Mouse (Mus musculus): ENCODE measurements around the gene Asrgl1. TPM values are rescaled to one million over a fixed set of nuclear protein-coding genes. Genes with fewer than 3 reads are reported as not detected.

Asrgl1 gene
- polyA plus RNA-seq, 1 experiment from 2014 or later: 10.7 TPM

GRCm38 (mm10) chr19:9108536-9108935, 26.9 kb downstream of the Asrgl1 start:
- Histone ChIP-seq H3K9me3 (ENCODE audit: control insufficient read depth, low read length) (no peaks in the 10 kb centered on the region), H3K27ac (ENCODE audit: low read depth) (no peak overlapping the region), H3K4me3 (ENCODE audit: low read depth, low read length) (no peak overlapping the region), H3K9ac (ENCODE audit: low read length) (no peak overlapping the region), H3K36me3 (ENCODE audit: control insufficient read depth, insufficient read depth, low read length) (peaks cover 8% of the 10 kb centered on the region), H3K4me2 (ENCODE audit: low read length) (no peak overlapping the region), H3K4me1 (replicated peaks; ENCODE audit: control insufficient read depth, insufficient read depth, low read length) (peaks cover 20% of the 10 kb centered on the region), H3K27me3 (replicated peaks; ENCODE audit: control insufficient read depth, insufficient read depth, low read length) (no peaks in the 10 kb centered on the region)
- ATAC-seq (replicated peaks; ENCODE audit: low FRiP score, low TSS enrichment, low read depth) (no peak), DNase-seq (ENCODE audit: low spot score) (no peak)
- 89% methylated on average over 1 of the region's 1 CpGs for WGBS

GRCm38 (mm10) chr19:9107379-9107755, 28.1 kb downstream of the Asrgl1 start:
- no peak overlapping the region for H3K9ac ChIP-seq (ENCODE audit: low read length)
- 0 out of 2 replicates have a peak overlapping the region, but pooled peaks have one; percentile 14 for H3K4me2 ChIP-seq (ENCODE audit: low read length)
- H3K27me3 ChIP-seq (replicated peaks; ENCODE audit: control insufficient read depth, insufficient read depth, low read length): no peaks in the 10 kb centered on the region
- DNase-seq (ENCODE audit: low spot score) (peak; percentile 54), ATAC-seq (replicated peaks; ENCODE audit: low FRiP score, low TSS enrichment, low read depth) (peak; percentile 42)
- WGBS: 50% methylated on average over 1 of the region's 1 CpGs
- no peak overlapping the region for H3K4me3 ChIP-seq (ENCODE audit: low read depth, low read length)
- H3K4me1 ChIP-seq (replicated peaks; ENCODE audit: control insufficient read depth, insufficient read depth, low read length): peaks cover 20% of the 10 kb centered on the region
- 0 out of 2 replicates have a peak, but pooled peaks cover 2% of the 10 kb centered on the region for H3K36me3 ChIP-seq (ENCODE audit: control insufficient read depth, insufficient read depth, low read length)
- no peaks in the 10 kb centered on the region for H3K9me3 ChIP-seq (ENCODE audit: control insufficient read depth, low read length)
- H3K27ac ChIP-seq (ENCODE audit: low read depth): peak overlapping the region; percentile 62

GRCm38 (mm10) chr19:9106751-9107378, 28.6 kb downstream of the Asrgl1 start:
- Histone ChIP-seq H3K9me3 (ENCODE audit: control insufficient read depth, low read length) (no peaks in the 10 kb centered on the region), H3K27ac (ENCODE audit: low read depth) (peak overlapping the region; percentile 62), H3K4me1 (replicated peaks; ENCODE audit: control insufficient read depth, insufficient read depth, low read length) (peaks cover 20% of the 10 kb centered on the region), H3K36me3 (ENCODE audit: control insufficient read depth, insufficient read depth, low read length) (no peaks in the 10 kb centered on the region), H3K4me3 (ENCODE audit: low read depth, low read length) (no peak overlapping the region), H3K9ac (ENCODE audit: low read length) (no peak overlapping the region), H3K27me3 (replicated peaks; ENCODE audit: control insufficient read depth, insufficient read depth, low read length) (no peaks in the 10 kb centered on the region), H3K4me2 (ENCODE audit: low read length) (0 out of 2 replicates have a peak overlapping the region, but pooled peaks have one; percentile 14)
- ATAC-seq (replicated peaks; ENCODE audit: low FRiP score, low TSS enrichment, low read depth) (peak; percentile 88), DNase-seq (ENCODE audit: low spot score) (peak; percentile 56)
- WGBS: 17% methylated on average over 4 of the region's 4 CpGs

- 32% methylated on average over 5 of the region's 5 CpGs for WGBS
- no peak overlapping the region for H3K4me3 ChIP-seq (ENCODE audit: low read depth, low read length)
- H3K9ac ChIP-seq (ENCODE audit: low read length): no peak overlapping the region
- peak; percentile 18; the same call in 1 of the 2 replicates for ATAC-seq (replicated peaks; ENCODE audit: low FRiP score, low TSS enrichment, low read depth)
- H3K4me2 ChIP-seq (ENCODE audit: low read length): no peak overlapping the region
- H3K27ac ChIP-seq (ENCODE audit: low read depth): peak overlapping the region; percentile 62; the same call in 1 of the 2 replicates
- H3K36me3 ChIP-seq (ENCODE audit: control insufficient read depth, insufficient read depth, low read length): no peaks in the 10 kb centered on the region
- DNase-seq (ENCODE audit: low spot score): no peak
- H3K4me1 ChIP-seq (replicated peaks; ENCODE audit: control insufficient read depth, insufficient read depth, low read length): peaks cover 20% of the 10 kb centered on the region
- H3K9me3 ChIP-seq (ENCODE audit: control insufficient read depth, low read length): no peaks in the 10 kb centered on the region
- no peaks in the 10 kb centered on the region for H3K27me3 ChIP-seq (replicated peaks; ENCODE audit: control insufficient read depth, insufficient read depth, low read length)
These were observed 29.3 kb downstream of the Asrgl1 start for GRCm38 (mm10) chr19:9106096-9106495.

- Histone ChIP-seq H3K9me3 (ENCODE audit: control insufficient read depth, low read length) (no peaks in the 10 kb centered on the region), H3K4me1 (replicated peaks; ENCODE audit: control insufficient read depth, insufficient read depth, low read length) (peaks cover 20% of the 10 kb centered on the region), H3K9ac (ENCODE audit: low read length) (no peak overlapping the region), H3K4me2 (ENCODE audit: low read length) (no peak overlapping the region), H3K27ac (ENCODE audit: low read depth) (0 out of 2 replicates have a peak overlapping the region, but pooled peaks have one; percentile 62), H3K36me3 (ENCODE audit: control insufficient read depth, insufficient read depth, low read length) (no peaks in the 10 kb centered on the region), H3K4me3 (ENCODE audit: low read depth, low read length) (no peak overlapping the region), H3K27me3 (replicated peaks; ENCODE audit: control insufficient read depth, insufficient read depth, low read length) (no peaks in the 10 kb centered on the region)
- no peak for ATAC-seq (replicated peaks; ENCODE audit: low FRiP score, low TSS enrichment, low read depth)
- DNase-seq (ENCODE audit: low spot score): no peak
- WGBS: 60% methylated on average over 3 of the region's 3 CpGs
These were observed 30.2 kb downstream of the Asrgl1 start for GRCm38 (mm10) chr19:9105101-9105685.

GRCm38 (mm10) chr19:9103986-9104385, 31.4 kb downstream of the Asrgl1 start:
- Histone ChIP-seq H3K27me3 (replicated peaks; ENCODE audit: control insufficient read depth, insufficient read depth, low read length) (no peaks in the 10 kb centered on the region), H3K4me2 (ENCODE audit: low read length) (no peak overlapping the region), H3K9me3 (ENCODE audit: control insufficient read depth, low read length) (no peaks in the 10 kb centered on the region), H3K4me1 (replicated peaks; ENCODE audit: control insufficient read depth, insufficient read depth, low read length) (peaks cover 20% of the 10 kb centered on the region), H3K36me3 (ENCODE audit: control insufficient read depth, insufficient read depth, low read length) (no peaks in the 10 kb centered on the region), H3K9ac (ENCODE audit: low read length) (no peak overlapping the region), H3K27ac (ENCODE audit: low read depth) (no peak overlapping the region), H3K4me3 (ENCODE audit: low read depth, low read length) (no peak overlapping the region)
- ATAC-seq (replicated peaks; ENCODE audit: low FRiP score, low TSS enrichment, low read depth) (no peak), DNase-seq (ENCODE audit: low spot score) (no peak)
- 82% methylated on average over 4 of the region's 4 CpGs for WGBS

GRCm38 (mm10) chr19:9101062-9101457, 34.4 kb downstream of the Asrgl1 start:
- H3K4me1 ChIP-seq (replicated peaks; ENCODE audit: control insufficient read depth, insufficient read depth, low read length): 0 out of 2 replicates have a peak, but pooled peaks cover 4% of the 10 kb centered on the region
- no peak overlapping the region for H3K4me2 ChIP-seq (ENCODE audit: low read length)
- H3K27me3 ChIP-seq (replicated peaks; ENCODE audit: control insufficient read depth, insufficient read depth, low read length): no peaks in the 10 kb centered on the region
- 65% methylated on average over 2 of the region's 2 CpGs for WGBS
- H3K36me3 ChIP-seq (ENCODE audit: control insufficient read depth, insufficient read depth, low read length): no peaks in the 10 kb centered on the region
- DNase-seq (ENCODE audit: low spot score): no peak
- no peak for ATAC-seq (replicated peaks; ENCODE audit: low FRiP score, low TSS enrichment, low read depth)
- no peak overlapping the region for H3K4me3 ChIP-seq (ENCODE audit: low read depth, low read length)
- no peak overlapping the region for H3K27ac ChIP-seq (ENCODE audit: low read depth)
- no peak overlapping the region for H3K9ac ChIP-seq (ENCODE audit: low read length)
- no peaks in the 10 kb centered on the region for H3K9me3 ChIP-seq (ENCODE audit: control insufficient read depth, low read length)

- 75% methylated on average over 17 of the region's 17 CpGs for WGBS
- Histone ChIP-seq H3K36me3 (ENCODE audit: control insufficient read depth, insufficient read depth, low read length) (no peaks in the 10 kb centered on the region), H3K4me1 (replicated peaks; ENCODE audit: control insufficient read depth, insufficient read depth, low read length) (0 out of 2 replicates have a peak, but pooled peaks cover 4% of the 10 kb centered on the region), H3K27ac (ENCODE audit: low read depth) (no peak overlapping the region), H3K4me3 (ENCODE audit: low read depth, low read length) (no peak overlapping the region), H3K27me3 (replicated peaks; ENCODE audit: control insufficient read depth, insufficient read depth, low read length) (no peaks in the 10 kb centered on the region), H3K9ac (ENCODE audit: low read length) (no peak overlapping the region), H3K9me3 (ENCODE audit: control insufficient read depth, low read length) (no peaks in the 10 kb centered on the region), H3K4me2 (ENCODE audit: low read length) (no peak overlapping the region)
- ATAC-seq (replicated peaks; ENCODE audit: low FRiP score, low TSS enrichment, low read depth): no peak
- no peak for DNase-seq (ENCODE audit: low spot score)
These were observed 35.0 kb downstream of the Asrgl1 start for GRCm38 (mm10) chr19:9100297-9101061.

Data from intestine, embryonic 14.5 days (tissue).